Mouse (Mus musculus) NIH3T3 (cell line): ENCODE data around the gene Rundc3a.

Experiments used
- DNase-seq: peaks from one replicate; pipeline ENCODE4 v3.0.0-alpha.2; 2012; ENCODE audit warnings: low read depth

Gene Rundc3a

GRCm38 (mm10) chr11:102392441-102393237, 564 bp upstream of the Rundc3a start:
- DNase-seq, result no peak

- peak; percentile 36 for DNase-seq
Measured at GRCm38 (mm10) chr11:102393719-102394420, 667 bp downstream of the Rundc3a start.

GRCm38 (mm10) chr11:102394421-102395124, 1.4 kb downstream of the Rundc3a start:
- peak; percentile 64 for DNase-seq

- peak; percentile 30 for DNase-seq
Measured at GRCm38 (mm10) chr11:102395250-102395649, 2.0 kb downstream of the Rundc3a start.

- no peak for DNase-seq
Measured at GRCm38 (mm10) chr11:102396263-102396662, 3.1 kb downstream of the Rundc3a start.

- no peak for DNase-seq
Measured at GRCm38 (mm10) chr11:102396671-102397141, 3.5 kb downstream of the Rundc3a start.

- no peak for DNase-seq
Measured at GRCm38 (mm10) chr11:102398007-102398825, 5.0 kb downstream of the Rundc3a start.

GRCm38 (mm10) chr11:102399107-102399506, 5.9 kb downstream of the Rundc3a start:
- no peak for DNase-seq

GRCm38 (mm10) chr11:102399610-102400072, 6.4 kb downstream of the Rundc3a start:
- DNase-seq, result no peak

- DNase-seq, result no peak
Measured at GRCm38 (mm10) chr11:102400513-102401084, 7.4 kb downstream of the Rundc3a start.

GRCm38 (mm10) chr11:102401898-102402500, 8.8 kb downstream of the Rundc3a start:
- no peak for DNase-seq

- no peak for DNase-seq
Measured at GRCm38 (mm10) chr11:102403657-102404056, 10.5 kb downstream of the Rundc3a start.

- no peak for DNase-seq
Measured at GRCm38 (mm10) chr11:102404161-102405010, 11.2 kb downstream of the Rundc3a start.

- DNase-seq, result no peak
Measured at GRCm38 (mm10) chr11:102405544-102406285, 12.5 kb downstream of the Rundc3a start.

- DNase-seq, result no peak
Measured at GRCm38 (mm10) chr11:102406401-102406800, 13.2 kb downstream of the Rundc3a start.

- peak; percentile 96 for DNase-seq
Measured at GRCm38 (mm10) chr11:102406900-102407833, 14.0 kb downstream of the Rundc3a start.

- no peak for DNase-seq
Measured at GRCm38 (mm10) chr11:102407834-102408215, 14.6 kb downstream of the Rundc3a start, which contains the start of gene Slc25a39. TSS of gene Slc25a39 (minus strand) at chr11:102407946.

GRCm38 (mm10) chr11:102408344-102408876, 15.2 kb downstream of the Rundc3a start:
- DNase-seq, result peak; percentile 99
